ENCODE assay signal across 14 mouse cellular contexts in the genomic region with DNA sequence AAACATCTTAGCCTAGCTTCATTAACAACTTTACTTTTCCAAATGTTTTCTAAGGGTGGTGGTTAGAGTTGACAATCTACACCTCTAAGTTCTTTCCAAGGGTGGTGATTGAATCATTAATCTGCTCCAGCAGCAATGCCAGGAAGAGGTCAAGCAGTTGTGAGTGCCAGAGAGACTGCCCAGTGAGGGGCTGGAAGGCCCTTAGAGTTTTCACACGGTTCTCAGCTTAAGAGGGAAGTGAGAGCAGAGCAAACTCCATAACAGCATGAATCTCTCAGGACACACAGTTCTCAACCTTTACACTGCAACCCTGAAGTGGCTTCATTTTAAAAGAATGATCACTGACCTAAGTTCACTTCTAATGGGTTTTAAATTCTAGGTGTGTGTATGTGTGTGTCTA.
DNase-seq lines count a peak whose midpoint lies in the region.
"Had no signal": no experiment of that assay in that cellular context is flagged by ENCODE, and none has a peak within 500 bp of the region (broad histone marks: within the 10 kb centered on the region; RNA-seq: fewer than 3 reads in every experiment).

No protein-coding gene starts in this region.

- peak; percentile 34 for DNase-seq in kidney, postnatal 14 days
- DNase-seq in kidney, postnatal 10 days = no peak
- DNase-seq in fibroblast of lung, adult 2 months (ENCODE audit: low read depth) = peak; percentile 28
- DNase-seq in lung, postnatal 10 days = peak; percentile 58
- peak; percentile 26 to 55 for DNase-seq in lung, postnatal 4 days
- no peak for DNase-seq in spleen, postnatal 14 days (ENCODE audit: low spot score in 2 of 2)
- DNase-seq in layer of hippocampus, adult 9-10 months (ENCODE audit: low spot score) = no peak
- DNase-seq: adrenal gland, adult 2 months; adrenal gland, postnatal 25 days; cerebellum, adult 18-20 months; cerebellum, adult 9-11 months; cerebellum, postnatal 36 days; gastrocnemius, adult 2 months; gastrocnemius, postnatal 25 days had no signal

Comparison
In these comparisons a context has a peak if more than half of its experiments do, and no peak if none do; other contexts are left out.
1. DNase-seq: peak in kidney, postnatal 14 days (single experiment), fibroblast of lung, adult 2 months (single experiment), lung, postnatal 10 days (single experiment) and lung, postnatal 4 days (2 of 2); none in kidney, postnatal 10 days (single experiment), spleen, postnatal 14 days (0 of 2) and layer of hippocampus, adult 9-10 months (single experiment).